Comparison of ENCODE assay signal across 8 mouse cellular contexts in the genomic region with DNA sequence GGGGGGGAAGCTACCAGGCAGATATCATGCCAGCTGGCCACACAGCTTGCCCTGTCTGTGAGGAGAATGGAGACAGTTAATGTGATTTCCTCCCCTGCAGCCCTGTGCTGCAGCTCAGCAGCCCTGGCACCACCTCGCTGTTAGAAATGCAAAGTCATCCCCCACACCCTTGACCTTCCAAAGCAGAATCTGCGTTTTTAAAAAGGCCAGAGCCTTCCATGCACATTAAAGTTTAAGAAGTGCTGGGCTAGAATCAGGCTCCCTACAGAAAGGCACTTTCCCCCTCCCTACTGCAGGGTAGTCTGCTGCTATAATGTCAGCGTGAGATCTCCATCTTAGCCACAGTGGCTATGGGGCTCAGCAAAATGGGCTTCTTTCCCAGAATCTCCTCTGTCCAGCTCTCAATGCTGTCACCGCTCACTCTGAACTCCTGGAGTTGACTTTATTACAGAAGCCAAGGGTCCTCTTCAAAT. TPM values are rescaled to one million over a fixed set of nuclear protein-coding genes. Genes with fewer than 3 reads are reported as not detected.
DNase-seq lines count a peak whose midpoint lies in the region; ATAC-seq lines count a peak whose summit lies in the region.

No protein-coding gene starts in this region.

- DNase-seq in gastrocnemius, postnatal 10 days: peak; percentile 10
- no peak for DNase-seq in gastrocnemius, adult 18-20 months (ENCODE audit: low spot score)
- DNase-seq in 3134 (ENCODE audit: extremely low read depth, insufficient read length, low spot score): peak; percentile 42
- DNase-seq in adrenal gland, postnatal 14 days: peak; percentile 67
- DNase-seq in layer of hippocampus, postnatal 10 days (ENCODE audit: low spot score in 2 of 2): no peak
- DNase-seq in layer of hippocampus, adult 18-20 months (ENCODE audit: low spot score in 2 of 2): no peak
- no peak for DNase-seq in right cerebral cortex, adult 2 months (ENCODE audit: low spot score in 2 of 2)

- ATAC-seq in hematopoietic stem cell, adult 5-6 weeks (replicated peaks in 1 of 2; ENCODE audit: insufficient read depth in 1 of 2, low FRiP score in 2 of 2, low TSS enrichment in 1 of 2, low read depth in 1 of 2, poor library complexity in 2 of 2, severe bottlenecking in 2 of 2): peak; percentile 47 to 53

RNA-seq across cellular contexts. Expression of gene Tfrc, which starts 10.8 kb away (rescaled TPM):
- total RNA-seq in gastrocnemius, postnatal 10 days (2021): 100 to 1,000 TPM; 160 to 197 TPM
- total RNA-seq in gastrocnemius, adult 18-20 months (2021): 10 to 100 TPM; 51.9 to 58.7 TPM
- 181 and 285 TPM in 2 replicates for total RNA-seq in adrenal gland, postnatal 14 days (2021)
- total RNA-seq in hematopoietic stem cell, adult 5-6 weeks (2017): 87.0 and 93.9 TPM in 2 replicates
- 100 to 1,000 TPM in 1 of 2 experiments, 10 to 100 TPM in 1; 97.9 to 112 TPM for total RNA-seq in layer of hippocampus, postnatal 10 days (2021)
- 10 to 100 TPM; 37.3 to 43.2 TPM for total RNA-seq in layer of hippocampus, adult 18-20 months (2021)

RNA-seq across cellular contexts. Expression of gene Tnk2, which starts 45.7 kb away (rescaled TPM):
- total RNA-seq in gastrocnemius, postnatal 10 days (2021): 10 to 100 TPM; 51.6 to 82.2 TPM
- 10 to 100 TPM; 44.9 to 46.5 TPM for total RNA-seq in gastrocnemius, adult 18-20 months (2021)
- 48.5 and 55.4 TPM in 2 replicates for total RNA-seq in adrenal gland, postnatal 14 days (2021)
- 3.5 and 5.7 TPM in 2 replicates for total RNA-seq in hematopoietic stem cell, adult 5-6 weeks (2017)
- total RNA-seq in layer of hippocampus, postnatal 10 days (2021): 100 to 1,000 TPM; 114 to 128 TPM
- 100 to 1,000 TPM; 227 to 233 TPM for total RNA-seq in layer of hippocampus, adult 18-20 months (2021)

Comparison
In these comparisons a context has a peak if more than half of its experiments do, and no peak if none do; other contexts are left out.
1. DNase-seq: peak in gastrocnemius, postnatal 10 days (single experiment), 3134 (single experiment) and adrenal gland, postnatal 14 days (single experiment); none in gastrocnemius, adult 18-20 months (single experiment), layer of hippocampus, postnatal 10 days (0 of 2), layer of hippocampus, adult 18-20 months (0 of 2) and right cerebral cortex, adult 2 months (0 of 2).